Mouse (Mus musculus) liver, postnatal 0 days (tissue): ENCODE measurements at regions not wholly inside any gene's neighbourhood (a gene's known extent, or its start where the extent isn't known, plus 50 kb on each side); places are given as distances from the start of the nearest gene placed in this dataset.

Experiments used
- CTCF ChIP-seq: sonication (generic); IDR thresholded peaks from 2 replicates; pipeline ENCODE4 v1.5.1; 2016; ENCODE audit warnings: antibody characterized with exemption, low read depth
- EP300 ChIP-seq: IDR thresholded peaks from 2 replicates; pipeline ENCODE4 v1.6.1; 2016; ENCODE audit warnings: antibody characterized with exemption, low read depth, mild to moderate bottlenecking

DNA sequence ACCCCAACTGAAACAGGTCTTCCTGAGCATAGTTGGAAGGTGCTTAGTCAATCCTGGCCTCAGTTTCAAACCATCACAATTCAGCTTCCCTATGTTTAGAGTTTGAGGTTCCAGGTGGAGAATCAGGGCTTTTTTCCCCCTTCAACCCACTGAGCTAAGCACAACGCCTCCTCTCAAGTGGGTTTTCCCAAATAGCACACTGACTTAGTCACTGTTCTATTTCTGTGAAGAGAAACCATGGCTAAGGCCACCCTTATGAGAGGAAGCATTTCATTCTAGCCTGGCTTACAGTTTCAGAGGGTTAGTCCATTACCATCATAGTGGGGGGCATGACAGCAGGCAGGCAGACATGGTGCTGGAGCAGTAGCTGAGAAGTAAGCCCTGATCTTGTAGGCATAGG lies 109.7 kb upstream of the Twist2 start:
- no peak for TF ChIP-seq EP300
- no peak for TF ChIP-seq CTCF
